Mouse (Mus musculus) hindbrain, embryonic 15.5 days (tissue): ENCODE measurements around the gene Pdzrn4. TPM values are rescaled to one million over a fixed set of nuclear protein-coding genes. Genes with fewer than 3 reads are reported as not detected.

Experiments used
- ATAC-seq: fragments of 200-750 bp; cut with Nextera tagmentation; 2 replicates; pipeline ENCODE4 v1.8.0; 2017; ENCODE audit warnings: low read depth, moderate number of reproducible peaks, moderate TSS enrichment; ENCODE audit not compliant: low FRiP score
- H3K27ac ChIP-seq: fragments of 300-500 bp; sonication (generic); replicated peaks from 2 replicates; pipeline ENCODE4 v1.5.1; 2015; ENCODE audit warnings: mild to moderate bottlenecking, inconsistent platforms
- H3K27me3 ChIP-seq: fragments of 300-500 bp; sonication (generic); 2 replicates; pipeline ENCODE4 v1.6.1; 2015; ENCODE audit warnings: control low read depth, inconsistent platforms
- H3K36me3 ChIP-seq: fragments of 300-500 bp; sonication (generic); 2 replicates; pipeline ENCODE4 v1.6.1; 2015; ENCODE audit warnings: control low read depth, inconsistent platforms
- H3K4me1 ChIP-seq: fragments of 300-500 bp; sonication (generic); replicated peaks from 2 replicates; pipeline ENCODE4 v1.6.1; 2015; ENCODE audit warnings: control low read depth, inconsistent platforms
- H3K4me2 ChIP-seq: fragments of 300-500 bp; sonication (generic); 2 replicates; pipeline ENCODE4 v1.6.1; 2015; ENCODE audit warnings: moderate library complexity, mild to moderate bottlenecking, inconsistent platforms
- H3K4me3 ChIP-seq: fragments of 300-500 bp; sonication (generic); 2 replicates; pipeline ENCODE4 v1.5.1; 2015; ENCODE audit warnings: mild to moderate bottlenecking, inconsistent platforms
- H3K9ac ChIP-seq: fragments of 300-500 bp; sonication (generic); 2 replicates; pipeline ENCODE4 v1.6.1; 2015; ENCODE audit warnings: inconsistent platforms
- H3K9me3 ChIP-seq: fragments of 300-500 bp; sonication (generic); 2 replicates; pipeline ENCODE4 v1.6.1; 2016; ENCODE audit warnings: control low read depth, inconsistent platforms
- WGBS: fragments of 180-500 bp; shearing (Covaris S2); methylation state at CpG from one replicate; pipeline ENCODE4 v1.1.7; 2015; 5-methylcytosine and 5-hydroxymethylcytosine counted together
- polyA plus RNA-seq: library from polyadenylated mRNA; unstranded; fragments of >200 nt; fragmentation: Nextera tagmentation; extraction: Ambion mirVana; gene quantifications from 2 replicates; pipeline ENCODE4 v1.2.1, GENCODE M21; 2015

Pdzrn4 gene
- polyA plus RNA-seq, 1 experiment from 2014 or later, result 30.5 TPM

DNA sequence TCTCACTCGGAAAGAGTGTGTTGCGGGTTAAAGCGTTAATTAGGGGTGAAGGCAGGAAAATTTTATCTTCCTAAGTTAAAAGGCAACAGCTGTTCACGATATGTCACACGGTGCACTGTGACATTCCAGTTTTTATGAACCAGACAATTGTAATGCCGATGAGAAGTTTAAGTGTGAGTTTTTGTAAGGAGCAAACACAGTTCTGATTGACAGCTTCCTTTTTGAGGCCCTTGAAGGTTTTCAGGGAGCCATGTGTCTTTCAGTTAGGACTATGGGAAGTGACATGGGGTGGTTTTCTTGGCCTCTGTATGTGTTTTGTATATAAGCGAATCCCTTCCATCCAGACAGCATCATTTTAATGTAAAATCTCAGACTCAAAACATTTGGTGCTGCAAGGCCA is 20.0 kb downstream of the Pdzrn4 start:
- Histone ChIP-seq H3K9ac (no peak overlapping the region), H3K4me2 (no peak overlapping the region), H3K4me3 (no peak overlapping the region), H3K9me3 (no peaks in the 10 kb centered on the region), H3K27ac (no peak overlapping the region), H3K36me3 (no peaks in the 10 kb centered on the region), H3K27me3 (no peaks in the 10 kb centered on the region), H3K4me1 (peaks cover 6% of the 10 kb centered on the region; the same call in 1 of the 2 replicates)
- no peak for ATAC-seq
- 39% methylated on average over 7 of the region's 7 CpGs for WGBS

DNA sequence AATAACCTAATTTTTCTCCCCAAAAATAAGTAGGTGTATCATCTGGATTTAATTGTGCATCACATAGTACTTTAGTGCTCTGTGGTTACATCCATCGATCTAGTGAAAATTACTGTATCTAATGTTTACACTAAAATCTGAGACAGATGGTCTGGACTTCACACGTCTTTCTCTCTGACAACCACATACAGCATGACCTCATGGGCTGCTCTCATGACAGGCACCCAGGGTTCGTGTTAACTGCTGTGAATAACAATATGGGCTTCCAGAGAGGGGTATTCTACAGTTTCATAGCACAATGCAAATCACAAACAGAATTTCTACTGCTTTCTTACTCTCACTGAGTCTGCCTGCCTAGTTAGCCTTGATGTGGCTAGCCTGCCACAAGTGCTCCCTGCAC is 20.4 kb downstream of the Pdzrn4 start:
- no peak for ATAC-seq
- H3K36me3 ChIP-seq, result no peaks in the 10 kb centered on the region
- H3K4me2 ChIP-seq, result no peak overlapping the region
- no peak overlapping the region for H3K4me3 ChIP-seq
- H3K9me3 ChIP-seq, result no peaks in the 10 kb centered on the region
- H3K27ac ChIP-seq, result no peak overlapping the region
- H3K4me1 ChIP-seq, result peaks cover 6% of the 10 kb centered on the region; the same call in 1 of the 2 replicates
- no peak overlapping the region for H3K9ac ChIP-seq
- 33% methylated on average over 3 of the region's 3 CpGs for WGBS
- H3K27me3 ChIP-seq, result no peaks in the 10 kb centered on the region

DNA sequence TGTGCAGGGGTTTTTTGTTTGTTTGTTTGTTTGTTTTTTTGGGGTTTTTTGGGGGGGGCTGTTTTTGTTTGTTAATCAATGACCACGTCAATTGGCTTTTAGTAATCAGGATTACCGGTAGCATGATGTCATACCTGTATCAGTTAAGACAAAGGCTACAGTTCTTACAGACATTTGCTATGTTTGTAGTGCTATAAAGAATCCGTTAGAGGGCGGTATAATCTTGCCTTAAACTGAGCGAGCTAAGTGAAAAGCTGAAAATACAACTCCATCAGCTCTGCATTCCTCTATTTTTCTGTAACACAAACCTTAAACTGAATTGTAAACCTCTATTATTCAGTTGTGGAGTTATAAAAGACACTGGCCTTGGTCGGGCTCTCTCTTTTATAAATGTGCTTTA is 37.9 kb downstream of the Pdzrn4 start:
- no peak for ATAC-seq
- no peaks in the 10 kb centered on the region for H3K4me1 ChIP-seq
- WGBS, result 8% methylated on average over 6 of the region's 6 CpGs

DNA sequence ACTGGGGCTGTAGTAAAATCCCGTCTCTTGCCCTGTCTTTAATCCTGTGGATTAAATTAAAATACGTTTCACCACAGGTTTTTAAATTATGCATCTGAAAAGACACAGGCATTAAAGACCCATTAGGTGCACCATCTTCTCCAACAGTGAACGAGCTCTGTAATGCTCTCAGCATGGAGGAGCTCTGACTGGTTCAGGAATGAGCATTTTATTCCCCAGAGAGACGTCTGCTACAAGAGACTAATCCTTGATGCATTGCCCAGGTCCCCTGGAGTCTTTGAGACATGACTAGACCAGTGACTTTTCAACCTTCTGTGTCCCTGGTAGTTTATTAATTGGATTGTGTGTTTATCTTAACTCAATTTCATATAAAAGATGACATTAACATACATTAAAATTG is 38.6 kb downstream of the Pdzrn4 start:
- Histone ChIP-seq H3K27ac (no peak overlapping the region), H3K9ac (no peak overlapping the region), H3K4me3 (no peak overlapping the region), H3K36me3 (no peaks in the 10 kb centered on the region), H3K27me3 (no peaks in the 10 kb centered on the region), H3K4me2 (no peak overlapping the region), H3K9me3 (no peaks in the 10 kb centered on the region), H3K4me1 (no peaks in the 10 kb centered on the region)
- WGBS, result 35% methylated on average over 4 of the region's 4 CpGs
- no peak for ATAC-seq

More for the DNA sequence above, 37.9 kb downstream of the Pdzrn4 start:
- H3K9ac ChIP-seq, result no peak overlapping the region
- H3K27ac ChIP-seq, result no peak overlapping the region
- H3K4me3 ChIP-seq, result no peak overlapping the region
- H3K27me3 ChIP-seq, result no peaks in the 10 kb centered on the region
- H3K9me3 ChIP-seq, result no peaks in the 10 kb centered on the region
- H3K4me2 ChIP-seq, result no peak overlapping the region
- H3K36me3 ChIP-seq, result no peaks in the 10 kb centered on the region

DNA sequence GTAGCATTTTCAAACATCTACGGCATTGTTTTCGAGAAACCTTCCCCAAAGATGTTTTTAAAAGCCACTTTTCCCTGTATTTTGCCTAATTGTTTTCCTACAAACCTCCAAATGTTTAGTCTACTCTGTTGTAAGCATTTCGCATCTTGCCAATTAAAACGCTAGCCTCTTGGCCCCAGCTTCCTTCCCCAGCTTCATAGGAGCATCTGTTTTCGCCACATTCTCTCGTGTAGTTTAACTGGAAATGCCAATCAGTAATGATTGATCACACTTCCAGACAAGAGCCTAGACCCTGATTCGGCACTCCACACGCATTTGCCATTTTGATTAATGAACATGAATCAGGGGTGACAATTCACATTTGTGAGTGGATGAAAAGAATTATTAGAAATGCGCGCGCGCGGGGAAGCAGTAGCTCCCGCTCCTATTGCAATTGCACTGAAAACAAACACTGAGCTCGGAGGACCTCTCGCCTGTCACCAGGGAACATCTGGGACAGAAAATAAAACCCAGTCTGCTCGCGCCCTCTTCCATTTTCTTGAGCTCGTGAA is 45.0 kb downstream of the Pdzrn4 start:
- Histone ChIP-seq H3K27ac (peak overlapping the region; percentile 59; the same call in 1 of the 2 replicates), H3K9ac (0 out of 2 replicates have a peak overlapping the region, but pooled peaks have one; percentile 19), H3K4me3 (peak overlapping the region; percentile 17)

DNA sequence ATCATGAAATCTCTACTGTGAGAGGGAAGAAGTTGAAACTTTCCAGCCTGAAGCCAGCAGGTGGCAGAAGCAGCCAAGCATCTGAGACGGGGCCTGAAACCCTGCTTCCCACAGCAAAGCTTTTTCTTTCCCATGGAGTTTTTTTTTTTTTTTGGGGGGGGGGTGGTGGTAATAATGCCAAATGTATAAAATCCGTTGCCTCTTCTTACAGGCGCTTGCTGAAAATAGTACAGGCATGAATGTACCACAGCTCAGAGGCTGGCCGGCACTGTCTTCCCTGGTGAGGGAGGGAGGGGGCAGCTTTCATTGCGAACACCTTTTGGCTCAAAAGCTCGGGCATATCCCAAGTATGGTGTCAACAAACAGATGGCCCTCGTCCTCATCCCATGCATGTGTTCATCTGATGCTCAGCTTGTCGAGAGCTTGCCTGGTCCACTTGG is 51.0 kb downstream of the Pdzrn4 start:
- Histone ChIP-seq H3K9me3 (no peaks in the 10 kb centered on the region), H3K4me3 (no peak overlapping the region), H3K27ac (0 out of 2 replicates have a peak overlapping the region, but pooled peaks have one; percentile 22), H3K27me3 (no peaks in the 10 kb centered on the region), H3K4me1 (peaks cover 15% of the 10 kb centered on the region), H3K9ac (no peak overlapping the region), H3K36me3 (no peaks in the 10 kb centered on the region), H3K4me2 (no peak overlapping the region)
- 40% methylated on average over 8 of the region's 8 CpGs for WGBS
- no peak for ATAC-seq

More for the DNA sequence above, 45.0 kb downstream of the Pdzrn4 start:
- no peaks in the 10 kb centered on the region for H3K9me3 ChIP-seq
- 33% methylated on average over 19 of the region's 19 CpGs for WGBS
- peak overlapping the region; percentile 49 for H3K4me2 ChIP-seq
- H3K4me1 ChIP-seq, result peaks cover 4% of the 10 kb centered on the region
- H3K36me3 ChIP-seq, result no peaks in the 10 kb centered on the region
- H3K27me3 ChIP-seq, result no peaks in the 10 kb centered on the region
- ATAC-seq, result no peak

DNA sequence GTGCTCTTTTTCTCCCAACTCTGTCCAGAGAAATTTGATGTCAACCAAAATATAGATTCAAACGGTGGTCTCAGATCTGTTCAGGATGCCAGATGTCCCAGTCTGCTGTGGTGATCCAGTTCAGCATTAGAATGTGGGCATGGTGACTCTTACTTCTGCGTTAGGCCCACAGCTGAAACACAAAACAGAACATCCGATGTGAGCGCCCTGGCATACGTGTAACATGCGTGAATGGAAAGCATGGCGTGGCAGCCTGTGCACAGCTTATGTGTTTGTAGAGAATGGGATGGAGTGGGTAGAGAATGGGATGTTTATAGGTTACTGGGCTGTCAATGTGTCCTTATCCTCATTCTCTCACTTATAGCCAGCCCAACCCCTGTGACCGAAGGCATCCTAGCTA is 52.4 kb downstream of the Pdzrn4 start:
- no peak overlapping the region for H3K27ac ChIP-seq

DNA sequence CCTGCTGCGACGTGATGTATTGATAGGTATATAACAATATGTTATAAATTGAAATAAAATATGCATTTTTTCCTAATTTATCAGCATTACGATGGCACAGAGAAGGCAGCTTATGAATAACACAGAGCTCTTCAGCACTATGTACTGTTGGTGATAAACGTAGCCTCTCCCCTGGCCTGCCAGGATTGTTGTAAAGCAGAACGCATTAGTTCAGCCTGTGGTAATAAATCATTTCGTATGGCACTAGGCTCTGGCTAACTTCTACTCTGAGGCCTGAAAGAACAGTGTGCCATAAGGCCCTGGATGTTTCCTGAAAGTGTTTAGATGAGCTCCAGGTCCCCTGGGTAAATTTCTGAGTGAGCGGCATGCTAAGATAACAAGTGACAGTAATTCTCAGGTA is 55.9 kb downstream of the Pdzrn4 start:
- H3K4me2 ChIP-seq, result no peak overlapping the region
- peak; percentile 30; the same call in 1 of the 2 replicates for ATAC-seq
- 53% methylated on average over 7 of the region's 7 CpGs for WGBS
- H3K36me3 ChIP-seq, result no peaks in the 10 kb centered on the region
- no peak overlapping the region for H3K4me3 ChIP-seq
- H3K27ac ChIP-seq, result no peak overlapping the region
- H3K9me3 ChIP-seq, result no peaks in the 10 kb centered on the region
- H3K4me1 ChIP-seq, result peaks cover 18% of the 10 kb centered on the region
- H3K9ac ChIP-seq, result no peak overlapping the region
- no peaks in the 10 kb centered on the region for H3K27me3 ChIP-seq

More for the DNA sequence above, 52.4 kb downstream of the Pdzrn4 start:
- Histone ChIP-seq H3K4me3 (no peak overlapping the region), H3K9ac (no peak overlapping the region), H3K4me2 (no peak overlapping the region), H3K4me1 (peaks cover 18% of the 10 kb centered on the region), H3K9me3 (no peaks in the 10 kb centered on the region), H3K27me3 (no peaks in the 10 kb centered on the region), H3K36me3 (no peaks in the 10 kb centered on the region)
- ATAC-seq, result no peak
- 96% methylated on average over 8 of the region's 8 CpGs for WGBS

DNA sequence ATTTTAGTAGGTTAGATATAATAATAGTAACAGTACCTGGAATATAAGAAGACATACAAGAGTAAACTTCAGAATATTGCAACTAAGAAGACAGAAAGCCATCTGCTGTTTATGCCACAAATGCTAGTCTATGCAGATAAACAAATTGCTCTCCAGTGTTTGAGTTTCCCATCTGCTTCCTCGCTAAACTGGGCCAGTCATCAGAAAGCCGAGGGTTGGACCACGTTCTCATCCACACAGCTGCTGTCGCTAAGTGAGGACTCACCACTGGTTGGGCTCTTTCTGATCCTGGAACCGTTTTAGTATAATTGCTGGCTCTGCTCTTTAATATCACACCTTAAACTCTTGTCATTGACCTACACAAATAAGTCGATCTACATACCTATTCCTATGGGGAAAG is 85.5 kb downstream of the Pdzrn4 start:
- 79% methylated on average over 6 of the region's 6 CpGs for WGBS

DNA sequence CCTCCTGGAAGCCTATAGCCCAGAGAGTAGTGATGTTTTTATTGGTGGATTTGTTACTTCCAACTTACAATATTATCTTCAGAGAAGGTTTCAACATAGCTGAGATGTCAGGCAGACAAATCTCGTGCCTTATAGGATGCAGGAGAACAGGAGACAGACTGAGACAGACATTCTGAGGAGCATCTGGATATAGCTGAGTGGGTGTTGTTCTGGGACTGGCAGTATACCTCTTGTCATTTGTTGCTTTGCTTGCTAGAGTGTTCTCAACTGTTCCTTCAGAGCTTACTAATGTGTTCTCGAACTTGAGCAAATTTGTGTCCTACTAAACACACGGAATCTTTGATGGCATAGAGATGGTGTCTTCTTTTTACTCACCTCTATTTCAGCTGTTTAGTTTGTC is 94.7 kb downstream of the Pdzrn4 start:
- H3K4me2 ChIP-seq, result no peak overlapping the region
- no peaks in the 10 kb centered on the region for H3K9me3 ChIP-seq
- H3K27ac ChIP-seq, result no peak overlapping the region
- H3K4me3 ChIP-seq, result no peak overlapping the region
- H3K36me3 ChIP-seq, result no peaks in the 10 kb centered on the region
- H3K27me3 ChIP-seq, result no peaks in the 10 kb centered on the region
- H3K9ac ChIP-seq, result no peak overlapping the region
- WGBS, result 89% methylated on average over 3 of the region's 3 CpGs
- no peaks in the 10 kb centered on the region for H3K4me1 ChIP-seq
- no peak for ATAC-seq

More for the DNA sequence above, 85.5 kb downstream of the Pdzrn4 start:
- no peak for ATAC-seq
- no peak overlapping the region for H3K4me2 ChIP-seq
- H3K9me3 ChIP-seq, result no peaks in the 10 kb centered on the region
- no peaks in the 10 kb centered on the region for H3K27me3 ChIP-seq
- H3K27ac ChIP-seq, result no peak overlapping the region
- no peaks in the 10 kb centered on the region for H3K4me1 ChIP-seq
- H3K9ac ChIP-seq, result no peak overlapping the region
- H3K4me3 ChIP-seq, result no peak overlapping the region
- no peaks in the 10 kb centered on the region for H3K36me3 ChIP-seq

DNA sequence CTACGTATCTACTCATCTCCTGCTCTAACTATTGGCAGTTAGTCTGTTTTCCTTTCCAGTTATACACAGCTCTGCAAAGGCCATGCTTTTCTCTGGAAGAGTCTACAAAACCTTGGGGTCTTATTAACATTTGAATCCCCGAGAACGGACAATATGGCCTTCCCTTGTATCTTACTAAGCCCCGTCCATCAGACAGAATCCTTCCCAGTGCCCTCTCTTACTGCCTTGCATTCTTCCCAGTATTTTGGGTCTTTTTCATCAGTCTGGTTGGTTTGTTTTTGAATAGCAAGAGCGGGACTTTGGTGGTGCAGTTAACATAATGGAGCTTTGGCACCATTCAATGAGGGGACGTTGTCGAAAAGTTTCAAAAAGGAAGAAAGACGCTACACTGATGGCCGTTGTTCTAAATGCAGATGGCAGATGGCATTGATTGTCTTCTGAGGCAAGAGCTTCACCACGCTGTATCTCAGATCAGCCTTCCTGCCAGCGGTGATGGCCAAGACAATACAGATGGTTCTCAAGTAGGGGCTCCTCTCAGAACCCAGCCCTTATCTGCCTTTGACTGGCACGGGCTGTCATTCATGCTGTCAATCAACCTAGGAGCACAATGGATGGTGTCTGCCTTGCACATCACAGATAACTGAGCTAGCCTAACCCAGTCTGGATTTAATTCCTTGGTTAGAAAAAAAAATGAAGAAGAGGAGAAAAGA is 98.9 kb downstream of the Pdzrn4 start:
- H3K4me1 ChIP-seq, result peaks cover 3% of the 10 kb centered on the region; the same call in 1 of the 2 replicates
- ATAC-seq, result no peak
- no peak overlapping the region for H3K4me3 ChIP-seq
- H3K36me3 ChIP-seq, result no peaks in the 10 kb centered on the region
- H3K27me3 ChIP-seq, result no peaks in the 10 kb centered on the region
- H3K9ac ChIP-seq, result no peak overlapping the region
- no peak overlapping the region for H3K4me2 ChIP-seq
- WGBS, result 59% methylated on average over 12 of the region's 12 CpGs
- no peaks in the 10 kb centered on the region for H3K9me3 ChIP-seq
- no peak overlapping the region for H3K27ac ChIP-seq

DNA sequence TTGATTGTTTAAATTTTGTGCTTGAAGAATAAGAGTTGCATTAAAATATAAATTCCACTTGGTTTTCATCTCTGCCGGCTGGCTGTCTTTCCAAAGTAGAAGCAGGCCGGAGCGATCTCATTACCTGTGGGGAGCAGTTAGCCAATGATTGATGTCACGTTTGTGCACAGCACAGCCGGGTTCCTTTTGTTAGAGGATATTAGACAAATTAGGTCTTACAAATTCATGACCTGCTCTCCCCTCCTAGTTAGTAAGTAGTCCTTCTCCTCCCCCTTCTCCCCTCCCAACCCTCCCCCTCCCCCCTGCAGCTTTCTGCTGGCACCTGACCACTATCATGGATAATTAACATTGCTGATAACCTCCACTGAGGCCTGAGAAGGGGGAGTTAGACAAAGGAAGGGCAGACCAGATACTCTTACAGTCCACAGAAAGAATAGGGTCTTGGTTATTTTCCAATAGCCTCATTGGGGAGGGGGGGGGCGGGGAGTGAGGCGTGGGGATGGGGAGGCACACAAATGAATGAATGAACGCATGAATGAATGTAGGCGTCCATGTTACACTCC is 103.7 kb downstream of the Pdzrn4 start:
- no peak overlapping the region for H3K4me3 ChIP-seq
- H3K27me3 ChIP-seq, result no peaks in the 10 kb centered on the region
- 0 out of 2 replicates have a peak overlapping the region, but pooled peaks have one; percentile 15 for H3K27ac ChIP-seq
- ATAC-seq, result no peak
- H3K9ac ChIP-seq, result no peak overlapping the region
- peaks cover 3% of the 10 kb centered on the region; the same call in 1 of the 2 replicates for H3K4me1 ChIP-seq
- no peaks in the 10 kb centered on the region for H3K36me3 ChIP-seq
- 34% methylated on average over 9 of the region's 9 CpGs for WGBS
- H3K4me2 ChIP-seq, result no peak overlapping the region
- no peaks in the 10 kb centered on the region for H3K9me3 ChIP-seq
